Mouse (Mus musculus) heart, embryonic 16.5 days (tissue): ENCODE data around the gene Entpd1. TPM values are rescaled to one million over a fixed set of nuclear protein-coding genes. Genes with fewer than 3 reads are reported as not detected.

Experiments
- ATAC-seq: fragments of 200-750 bp; cut with Nextera tagmentation; replicated peaks from 2 replicates; pipeline ENCODE4 v1.8.0; 2017; ENCODE audit warnings: moderate number of reproducible peaks; ENCODE audit not compliant: insufficient read depth, low FRiP score; ENCODE audit errors: extremely low read depth
- H3K27ac ChIP-seq: fragments of 300-500 bp; sonication (generic); 2 replicates; pipeline ENCODE4 v1.5.1; 2014; ENCODE audit warnings: mild to moderate bottlenecking, low read length, control low read depth, moderate library complexity
- H3K27me3 ChIP-seq: fragments of 300-500 bp; sonication (generic); 2 replicates; pipeline ENCODE4 v1.6.1; 2014; ENCODE audit warnings: low read length, mixed read lengths; ENCODE audit not compliant: control insufficient read depth, insufficient read depth
- H3K36me3 ChIP-seq: fragments of 300-500 bp; sonication (generic); 2 replicates; pipeline ENCODE4 v1.6.1; 2014; ENCODE audit not compliant: control insufficient read depth, insufficient read depth
- H3K4me1 ChIP-seq: fragments of 300-500 bp; sonication (generic); 2 replicates; pipeline ENCODE4 v1.6.1; 2014; ENCODE audit warnings: low read length, mixed read lengths; ENCODE audit not compliant: control insufficient read depth, insufficient read depth
- H3K4me2 ChIP-seq: fragments of 300-500 bp; sonication (generic); 2 replicates; pipeline ENCODE4 v1.6.1; 2014; ENCODE audit warnings: low read depth, mild to moderate bottlenecking, control low read depth, low read length
- H3K4me3 ChIP-seq: fragments of 300-500 bp; sonication (generic); 2 replicates; pipeline ENCODE4 v1.5.1; 2014; ENCODE audit warnings: mild to moderate bottlenecking, control low read depth, low read length
- H3K9ac ChIP-seq: fragments of 300-500 bp; sonication (generic); 2 replicates; pipeline ENCODE4 v1.6.1; 2014; ENCODE audit warnings: low read length, control low read depth
- H3K9me3 ChIP-seq: fragments of 300-500 bp; sonication (generic); replicated peaks from 2 replicates; pipeline ENCODE4 v1.6.1; 2016; ENCODE audit warnings: low read length; ENCODE audit not compliant: control insufficient read depth
- WGBS: fragments of 180-500 bp; shearing (Covaris S2); extraction: QIAGEN DNeasy Blood & Tissue Kit; methylation state at CpG from one replicate; pipeline ENCODE4 v1.1.7; 2014; 5-methylcytosine and 5-hydroxymethylcytosine counted together
- polyA plus RNA-seq: library from polyadenylated mRNA; unstranded; fragments of >200 nt; fragmentation: Nextera tagmentation; extraction: Ambion mirVana; gene quantifications from 2 replicates; pipeline ENCODE4 v1.2.1, GENCODE M21; 2015

Gene Entpd1
- polyA plus RNA-seq, 1 experiment from 2014 or later = 11.7 TPM

GRCm38 (mm10) chr19:40647319-40648158, 35.4 kb downstream of the Entpd1 start:
- H3K4me2 ChIP-seq = no peak overlapping the region; the same call in 1 of the 2 replicates

DNA sequence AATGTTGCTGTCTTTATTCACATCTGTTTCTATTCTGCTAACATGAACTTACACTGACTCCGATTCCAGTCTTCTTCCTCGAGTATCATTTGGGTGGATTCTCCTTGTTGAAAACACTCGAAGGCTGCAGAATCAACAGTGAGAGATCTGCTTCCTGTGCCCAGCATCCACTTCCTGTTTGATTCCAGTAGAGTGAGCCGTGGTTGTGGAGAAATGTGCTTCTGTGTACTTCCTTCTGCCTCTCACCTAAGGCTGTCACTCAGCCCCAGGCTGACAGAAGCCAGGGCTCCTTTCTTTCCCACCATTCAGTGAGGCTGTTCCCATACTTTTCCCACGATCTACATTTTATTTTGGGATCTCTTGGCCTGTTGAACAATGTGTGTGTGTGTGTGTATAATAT, 37.9 kb downstream of the Entpd1 start:
- Histone ChIP-seq H3K9me3 (no peaks in the 10 kb centered on the region), H3K27ac (peak overlapping the region; percentile 30; the same call in 1 of the 2 replicates), H3K36me3 (no peaks in the 10 kb centered on the region), H3K4me1 (peaks cover 9% of the 10 kb centered on the region), H3K4me2 (no peak overlapping the region), H3K27me3 (no peaks in the 10 kb centered on the region), H3K4me3 (no peak overlapping the region), H3K9ac (no peak overlapping the region)
- no peak for ATAC-seq
- WGBS = 28% methylated on average over 5 of the region's 5 CpGs

More at GRCm38 (mm10) chr19:40647319-40648158, 35.4 kb downstream of the Entpd1 start:
- ATAC-seq = peak; percentile 63
- Histone ChIP-seq H3K4me3 (no peak overlapping the region), H3K4me1 (peaks cover 9% of the 10 kb centered on the region), H3K9me3 (no peaks in the 10 kb centered on the region), H3K9ac (no peak overlapping the region), H3K27me3 (no peaks in the 10 kb centered on the region), H3K27ac (peak overlapping the region; percentile 75), H3K36me3 (no peaks in the 10 kb centered on the region)
- 42% methylated on average over 9 of the region's 9 CpGs for WGBS

DNA sequence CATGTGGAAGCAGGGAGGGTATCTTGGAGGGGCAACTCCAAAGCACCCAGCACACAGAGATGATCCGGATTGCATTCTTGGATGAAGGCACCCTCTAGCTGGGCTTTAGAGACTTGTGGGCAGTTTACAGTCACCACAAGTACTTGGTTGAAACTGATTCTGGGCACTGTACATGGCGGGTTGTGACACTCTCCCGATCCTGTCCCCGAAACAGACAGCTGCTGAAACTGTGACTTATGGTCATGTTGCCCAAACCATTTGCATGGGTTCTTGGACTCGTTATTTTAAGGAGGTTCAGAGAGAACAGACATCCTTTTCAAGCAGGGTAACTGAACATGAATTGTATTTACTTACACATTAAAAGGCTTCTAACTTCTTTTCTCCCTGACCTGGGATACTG, 44.0 kb downstream of the Entpd1 start:
- Histone ChIP-seq H3K27ac (no peak overlapping the region), H3K36me3 (no peaks in the 10 kb centered on the region), H3K4me1 (peaks cover 15% of the 10 kb centered on the region), H3K27me3 (no peaks in the 10 kb centered on the region), H3K4me3 (no peak overlapping the region), H3K4me2 (no peak overlapping the region), H3K9ac (no peak overlapping the region), H3K9me3 (no peaks in the 10 kb centered on the region)
- ATAC-seq = no peak
- WGBS = 85% methylated on average over 5 of the region's 5 CpGs

GRCm38 (mm10) chr19:40658281-40658680, 46.1 kb downstream of the Entpd1 start:
- Histone ChIP-seq H3K9ac (no peak overlapping the region), H3K4me3 (no peak overlapping the region), H3K4me1 (peaks cover 20% of the 10 kb centered on the region), H3K36me3 (no peaks in the 10 kb centered on the region), H3K4me2 (no peak overlapping the region), H3K9me3 (no peaks in the 10 kb centered on the region), H3K27ac (no peak overlapping the region), H3K27me3 (no peaks in the 10 kb centered on the region)
- WGBS = 64% methylated on average over 6 of the region's 6 CpGs
- ATAC-seq = no peak

DNA sequence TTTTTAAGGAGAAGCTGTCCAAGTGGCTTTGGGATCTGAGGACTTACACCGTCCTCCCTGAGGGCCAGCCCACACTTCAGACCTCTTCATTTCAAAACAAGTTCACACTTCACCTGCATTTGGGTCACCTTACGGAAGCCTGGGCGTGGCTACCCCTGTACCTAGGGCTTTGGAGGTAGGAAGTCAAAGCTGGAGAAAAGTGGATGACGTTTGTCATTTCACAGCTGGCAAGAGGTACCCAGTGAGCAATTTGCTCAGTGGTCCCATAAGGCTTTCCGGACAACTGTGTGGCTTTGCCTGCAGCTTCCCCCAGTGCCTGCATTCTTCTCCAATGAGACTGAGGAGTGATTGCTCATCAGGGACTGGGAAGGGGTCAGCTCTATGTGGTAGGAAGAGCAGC, 46.8 kb downstream of the Entpd1 start:
- WGBS = 41% methylated on average over 5 of the region's 5 CpGs
- Histone ChIP-seq H3K9me3 (no peaks in the 10 kb centered on the region), H3K27me3 (no peaks in the 10 kb centered on the region), H3K27ac (no peak overlapping the region), H3K9ac (no peak overlapping the region), H3K4me2 (peak overlapping the region; percentile 88), H3K36me3 (no peaks in the 10 kb centered on the region), H3K4me3 (no peak overlapping the region), H3K4me1 (peaks cover 22% of the 10 kb centered on the region)
- ATAC-seq = no peak

DNA sequence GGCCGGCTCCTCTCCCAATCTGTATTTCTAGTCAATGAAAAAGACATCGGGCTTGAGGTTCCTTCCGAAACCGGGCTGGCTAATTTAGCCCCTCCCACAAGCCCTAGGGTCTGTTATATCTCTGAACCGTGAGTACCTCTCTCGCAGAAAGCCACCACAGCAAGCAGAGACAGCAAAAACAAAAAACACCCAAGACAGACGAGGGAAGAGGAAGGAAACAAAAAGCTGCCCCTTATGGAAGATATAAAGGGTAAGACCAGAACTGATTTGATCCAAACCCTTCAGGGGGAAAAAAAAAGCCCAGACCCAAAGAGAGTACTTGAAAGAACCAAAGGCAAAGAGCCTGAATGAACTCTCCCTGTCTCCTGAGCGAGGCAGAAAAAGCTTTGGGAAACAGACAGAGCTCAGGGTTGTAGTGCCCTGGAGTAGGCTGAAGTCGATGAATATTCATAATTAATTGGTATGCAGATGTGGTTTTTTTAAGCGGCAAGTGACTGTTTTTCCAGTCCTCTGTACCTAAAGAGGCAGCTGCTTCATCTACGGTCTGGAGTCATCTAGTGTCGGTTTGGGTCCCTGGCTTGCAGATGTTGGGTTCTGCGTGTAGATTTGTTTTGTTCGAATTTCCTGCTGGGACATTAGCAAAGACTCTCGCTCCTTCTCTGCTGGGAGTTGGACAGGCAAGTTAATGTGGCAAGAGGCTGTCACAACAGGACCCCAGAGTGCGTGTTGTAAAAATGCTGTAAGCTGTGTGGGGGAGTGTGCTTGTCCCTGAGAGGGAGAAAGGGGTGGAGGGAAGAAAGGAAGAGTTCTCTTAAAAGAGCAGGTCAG, 47.7 kb downstream of the Entpd1 start:
- Histone ChIP-seq H3K36me3 (no peaks in the 10 kb centered on the region), H3K9ac (peak overlapping the region; percentile 71), H3K9me3 (no peaks in the 10 kb centered on the region), H3K27ac (peak overlapping the region; percentile 78), H3K4me1 (peaks cover 22% of the 10 kb centered on the region), H3K27me3 (no peaks in the 10 kb centered on the region), H3K4me2 (peak overlapping the region; percentile 88), H3K4me3 (peak overlapping the region; percentile 58)
- 0 out of 2 replicates have a peak, but pooled peaks have one; percentile 18 for ATAC-seq
- WGBS = 2% methylated on average over 16 of the region's 16 CpGs

DNA sequence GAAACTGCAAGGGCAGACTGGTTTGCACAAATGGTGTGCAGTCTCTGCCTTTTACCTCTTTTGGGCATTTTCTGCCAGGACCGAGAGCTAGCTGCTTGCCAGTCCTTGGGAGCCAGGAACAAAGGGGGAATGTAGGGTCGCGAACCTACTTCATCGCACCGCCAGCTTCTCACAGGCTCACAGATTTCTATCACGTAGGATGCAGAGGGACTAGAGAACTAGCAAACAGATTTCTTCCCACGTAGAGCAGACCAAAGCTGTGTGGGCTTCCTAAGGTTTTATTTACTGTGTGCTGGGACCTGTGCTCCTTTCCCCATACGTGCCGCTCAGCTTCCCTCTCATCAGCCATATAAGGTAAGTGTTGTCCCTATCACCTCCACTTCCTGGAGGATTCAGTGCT, 48.3 kb downstream of the Entpd1 start:
- peak overlapping the region; percentile 71 for H3K9ac ChIP-seq
- peak overlapping the region; percentile 88 for H3K4me2 ChIP-seq
- no peaks in the 10 kb centered on the region for H3K36me3 ChIP-seq
- no peaks in the 10 kb centered on the region for H3K27me3 ChIP-seq
- H3K9me3 ChIP-seq = no peaks in the 10 kb centered on the region
- H3K27ac ChIP-seq = peak overlapping the region; percentile 78
- peaks cover 22% of the 10 kb centered on the region for H3K4me1 ChIP-seq
- 14% methylated on average over 9 of the region's 9 CpGs for WGBS
- H3K4me3 ChIP-seq = peak overlapping the region; percentile 58
- no peak for ATAC-seq

DNA sequence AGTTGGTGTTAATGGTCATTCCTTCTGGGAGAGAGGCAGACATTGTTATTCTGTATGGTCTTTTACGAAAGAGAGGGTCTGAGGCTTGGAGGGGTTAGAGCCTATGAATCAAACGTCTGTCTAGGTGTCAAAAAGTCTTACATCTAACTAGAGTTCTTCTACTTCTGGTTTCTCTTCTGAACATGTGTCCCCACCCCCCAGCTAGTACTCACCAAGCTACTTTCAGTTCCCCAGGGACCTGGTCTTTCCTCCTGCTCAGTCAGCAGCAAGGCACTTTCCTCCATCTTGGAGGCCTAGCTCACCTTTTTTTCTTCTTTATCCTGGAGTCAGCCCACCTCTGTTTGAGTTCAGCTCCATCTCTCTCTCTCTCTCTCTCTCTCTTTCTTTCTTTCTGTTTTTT, 48.9 kb downstream of the Entpd1 start:
- Histone ChIP-seq H3K9me3 (no peaks in the 10 kb centered on the region), H3K4me2 (peak overlapping the region; percentile 88), H3K27me3 (no peaks in the 10 kb centered on the region), H3K4me3 (peak overlapping the region; percentile 58), H3K36me3 (no peaks in the 10 kb centered on the region), H3K9ac (peak overlapping the region; percentile 71; the same call in 1 of the 2 replicates), H3K4me1 (peaks cover 22% of the 10 kb centered on the region), H3K27ac (peak overlapping the region; percentile 42; the same call in 1 of the 2 replicates)
- no peak for ATAC-seq
- WGBS = 81% methylated on average over 2 of the region's 2 CpGs

- no peaks in the 10 kb centered on the region for H3K9me3 ChIP-seq
- H3K27ac ChIP-seq = no peak overlapping the region
- H3K4me3 ChIP-seq = no peak overlapping the region
- H3K4me2 ChIP-seq = no peak overlapping the region; the same call in 1 of the 2 replicates
- H3K4me1 ChIP-seq = peaks cover 22% of the 10 kb centered on the region
- 86% methylated on average over 6 of the region's 6 CpGs for WGBS
- no peaks in the 10 kb centered on the region for H3K36me3 ChIP-seq
- H3K9ac ChIP-seq = no peak overlapping the region
- no peaks in the 10 kb centered on the region for H3K27me3 ChIP-seq
- ATAC-seq = no peak
Observed at GRCm38 (mm10) chr19:40661874-40662273, 49.7 kb downstream of the Entpd1 start.
